Mouse (Mus musculus) embryonic stem cell, embryonic (primary cell): ENCODE measurements at regions not wholly inside any gene's neighbourhood (a gene's known extent, or its start where the extent isn't known, plus 50 kb on each side); places are given as distances from the start of the nearest gene placed in this dataset.

Experiments used
- CTCF ChIA-PET, 4 experiments: fragments of 300-600 bp in 2 of 4; fragments of 350-600 bp in 2 of 4; sonication (Branson Sonifier 250); formaldehyde crosslinking; loops; one replicate each; lab custom pipeline; 2022; ENCODE audit warnings: inconsistent platforms in 2 of 4; lab: Charles Lee
- POLR2A ChIA-PET, 4 experiments: fragments of 300-600 bp in 2 of 4; fragments of 350-600 bp in 2 of 4; sonication (Branson Sonifier 250); formaldehyde crosslinking; loops; one replicate each; lab custom pipeline; 2022; ENCODE audit warnings: antibody characterized with exemption in 4 of 4, inconsistent platforms in 1 of 4; lab: Charles Lee

- POLR2A ChIA-PET: interaction anchor here in 1 of 4 experiments (0.7 to 1.4 kb wide), 3 partner anchors 9 to 32 kb away, joined by 3 to 4 read pairs (median 4); no protein-coding TSS in a partner anchor
Measured at GRCm38 (mm10) chr9:61130877-61131276, 241.3 kb upstream of the Tle3 start.

GRCm38 (mm10) chr9:61135263-61135882, 236.8 kb upstream of the Tle3 start:
- CTCF ChIA-PET: interaction anchor here in 1 of 4 experiments (0.6 to 0.7 kb wide), 2 partner anchors 23 to 777 kb away, joined by 3 read pairs; no protein-coding TSS in a partner anchor
- POLR2A ChIA-PET: interaction anchor here in 1 of 4 experiments (0.6 to 2.1 kb wide), 2 partner anchors 20 to 235 kb away, joined by 3 to 6 read pairs; no protein-coding TSS in a partner anchor

More at GRCm38 (mm10) chr9:61130877-61131276, 241.3 kb upstream of the Tle3 start:
- CTCF ChIA-PET: interaction anchor here in 1 of 4 experiments (0.7 kb wide), 1 partner anchor 241 kb away, joined by 3 read pairs; no protein-coding TSS in a partner anchor

GRCm38 (mm10) chr9:61135917-61136316, 236.2 kb upstream of the Tle3 start:
- ChIA-PET POLR2A (interaction anchor here in 2 of 4 experiments (0.5 to 2.1 kb wide), 2 partner anchors 234 to 1671 kb away, joined by 3 to 6 read pairs; no protein-coding TSS in a partner anchor), CTCF (interaction anchor here in 1 of 4 experiments (0.6 to 0.7 kb wide), 2 partner anchors 24 to 776 kb away, joined by 3 read pairs; no protein-coding TSS in a partner anchor)

DNA sequence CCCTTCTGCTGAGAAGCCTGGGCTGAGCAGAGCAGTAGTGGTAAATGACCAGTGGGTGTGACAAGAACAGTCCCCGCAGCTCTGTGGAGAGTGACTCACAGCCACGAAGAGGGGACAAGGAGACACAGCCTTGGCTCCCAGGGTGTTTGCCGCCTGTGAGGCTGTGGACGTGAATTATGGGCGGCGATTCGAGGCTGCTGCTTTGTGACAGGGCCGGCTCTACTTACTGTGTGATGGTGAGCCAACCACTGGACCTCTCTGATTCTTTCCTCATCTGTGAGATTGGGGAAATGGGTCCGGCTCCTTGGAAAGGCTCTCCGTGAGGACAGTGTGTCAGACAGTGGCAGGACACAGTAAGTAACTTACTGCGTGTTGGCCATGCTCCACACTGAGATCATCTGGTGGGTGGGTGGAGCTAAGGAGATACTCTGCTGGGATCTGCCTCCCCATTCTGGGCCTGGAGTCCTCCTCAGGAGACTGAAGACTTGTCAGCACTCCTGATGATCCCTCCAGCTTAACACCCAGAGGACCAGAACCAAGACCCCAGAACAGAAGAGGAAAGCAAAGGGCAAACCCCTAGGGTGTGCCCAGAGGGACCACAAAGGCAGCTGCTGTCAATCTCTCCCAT, 233.3 kb upstream of the Tle3 start:
- ChIA-PET CTCF (interaction anchor here in 2 of 4 experiments (0.5 kb wide), 2 partner anchors 77 to 770 kb away, joined by 3 read pairs; no protein-coding TSS in a partner anchor), POLR2A (interaction anchor here in 1 of 4 experiments (0.7 kb wide), 1 partner anchor 232 kb away, joined by 3 read pairs; no protein-coding TSS in a partner anchor)

DNA sequence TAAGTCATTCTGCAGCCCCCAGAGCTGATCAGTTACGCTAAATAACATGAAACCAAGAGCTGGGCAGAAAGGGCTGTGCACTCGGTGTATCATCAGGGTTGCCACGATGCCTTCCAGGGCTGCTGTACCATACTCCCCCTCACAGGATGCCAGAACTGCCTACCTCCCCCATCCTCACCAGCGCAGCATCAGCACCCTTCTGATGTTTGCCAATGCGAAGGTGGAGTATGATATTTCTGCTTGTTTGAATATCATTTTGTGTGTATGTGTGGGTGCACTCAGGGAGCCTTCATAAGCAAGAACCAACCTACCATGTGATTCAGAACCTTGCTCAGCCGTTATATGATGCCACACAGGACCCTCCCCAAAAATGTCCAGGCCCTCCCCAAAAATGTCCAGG, 229.1 kb upstream of the Tle3 start:
- CTCF ChIA-PET: no interaction called here
- POLR2A ChIA-PET: no interaction called here

GRCm38 (mm10) chr9:61144685-61145318, 227.4 kb upstream of the Tle3 start:
- CTCF ChIA-PET: no interaction called here
- POLR2A ChIA-PET: interaction anchor here in 1 of 4 experiments (1.1 kb wide), 1 partner anchor 291 kb away, joined by 3 read pairs; no protein-coding TSS in a partner anchor

DNA sequence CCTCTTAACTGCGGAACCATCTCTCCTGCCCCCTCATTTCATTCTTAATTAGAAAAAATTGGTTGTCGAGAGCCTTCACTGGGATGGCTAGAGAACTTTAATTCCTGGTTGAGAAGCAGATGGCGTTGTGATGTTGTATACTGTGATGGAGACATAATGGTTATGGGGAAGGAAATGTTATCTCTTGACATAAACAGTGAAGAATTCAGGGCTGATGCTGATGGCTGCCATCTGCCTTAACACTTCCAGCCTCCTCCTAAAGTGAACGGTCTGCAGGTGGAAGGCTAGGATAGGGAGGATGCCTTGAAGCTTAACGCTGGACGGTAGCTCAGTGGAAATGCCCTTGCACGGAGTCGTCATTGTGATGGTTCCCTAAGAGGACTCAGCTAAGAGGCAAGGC, 226.4 kb upstream of the Tle3 start:
- POLR2A ChIA-PET: no interaction called here

DNA sequence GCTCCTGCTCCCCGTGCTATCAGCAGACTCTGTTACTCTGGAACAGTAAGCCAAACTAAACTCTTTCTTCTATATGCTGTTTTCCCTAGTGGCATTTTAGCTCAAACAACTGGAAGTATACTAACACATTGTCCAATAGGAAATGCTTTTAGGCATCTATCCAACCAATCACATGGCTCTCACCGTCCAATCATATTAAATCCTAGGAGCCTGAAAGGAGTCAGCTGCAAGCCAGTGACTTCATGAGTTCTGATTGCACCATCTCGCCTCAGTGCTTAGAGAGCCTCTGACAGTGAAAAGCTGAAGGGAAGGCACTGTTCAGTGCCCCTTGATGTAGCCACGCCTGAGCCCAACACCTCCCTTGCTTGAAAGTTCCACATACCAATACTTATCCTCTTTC, 221.0 kb upstream of the Tle3 start:
- POLR2A ChIA-PET: interaction anchor here in 3 of 4 experiments (0.5 to 1.4 kb wide), 6 partner anchors 12 to 232 kb away, joined by 3 read pairs; no protein-coding TSS in a partner anchor
- CTCF ChIA-PET: interaction anchor here in 1 of 4 experiments (0.7 to 1.2 kb wide), 2 partner anchors 37 to 82 kb away, joined by 3 read pairs; no protein-coding TSS in a partner anchor

More for the DNA sequence above, 226.4 kb upstream of the Tle3 start:
- CTCF ChIA-PET: interaction anchor here in 1 of 4 experiments (0.5 kb wide), 1 partner anchor 901 kb away, joined by 3 read pairs; no protein-coding TSS in a partner anchor

- ChIA-PET CTCF (no interaction called here), POLR2A (interaction anchor here in 2 of 4 experiments (0.6 to 1.4 kb wide), 6 partner anchors 12 to 631 kb away, joined by 3 to 4 read pairs (median 3); no protein-coding TSS in a partner anchor)
Measured at GRCm38 (mm10) chr9:61151901-61152337, 220.2 kb upstream of the Tle3 start.

GRCm38 (mm10) chr9:61154721-61155120, 217.4 kb upstream of the Tle3 start:
- ChIA-PET POLR2A (interaction anchor here in 2 of 4 experiments (0.6 to 1.0 kb wide), 4 partner anchors 13 to 284 kb away, joined by 3 to 5 read pairs (median 4); no protein-coding TSS in a partner anchor), CTCF (interaction anchor here in 3 of 4 experiments (0.5 to 0.8 kb wide), 3 partner anchors 90 to 452 kb away, joined by 3 to 7 read pairs (median 3); no protein-coding TSS in a partner anchor)

GRCm38 (mm10) chr9:61155851-61156250, 216.3 kb upstream of the Tle3 start:
- ChIA-PET CTCF (interaction anchor here in 2 of 4 experiments (0.8 to 1.2 kb wide), 3 partner anchors 9 to 66 kb away, joined by 3 read pairs; no protein-coding TSS in a partner anchor), POLR2A (interaction anchor here in 2 of 4 experiments (0.5 to 0.6 kb wide), 2 partner anchors 21 to 1077 kb away, joined by 3 read pairs; no protein-coding TSS in a partner anchor)

DNA sequence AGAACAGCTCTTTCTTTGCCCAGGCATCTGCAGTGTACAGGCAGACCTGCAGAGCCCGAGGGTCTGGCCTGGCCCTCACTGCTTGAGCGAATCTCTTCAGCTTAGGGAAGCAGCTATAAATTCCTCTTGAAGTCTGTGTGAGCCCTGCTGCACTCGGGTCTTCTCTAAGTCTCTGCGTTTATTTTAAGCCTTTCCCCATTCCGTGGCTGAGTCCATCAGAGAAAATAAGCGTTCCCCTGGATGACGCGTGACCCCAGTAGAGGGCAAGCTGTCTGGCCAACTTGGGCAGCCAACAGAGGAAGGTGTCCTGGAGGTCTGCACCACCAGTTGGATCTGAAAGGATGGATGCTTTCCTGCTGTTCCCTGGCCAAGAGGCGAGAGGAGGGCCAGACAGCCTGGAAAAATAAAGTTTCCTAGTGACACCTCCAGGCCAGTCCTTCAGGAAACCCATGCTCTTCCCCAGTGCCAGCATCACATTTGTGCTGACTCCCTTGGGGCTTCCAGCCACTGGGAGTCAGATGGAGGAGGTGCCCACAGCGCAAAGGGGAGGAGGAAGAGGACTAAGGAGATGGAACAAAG, 213.9 kb upstream of the Tle3 start:
- POLR2A ChIA-PET: no interaction called here
- CTCF ChIA-PET: no interaction called here

DNA sequence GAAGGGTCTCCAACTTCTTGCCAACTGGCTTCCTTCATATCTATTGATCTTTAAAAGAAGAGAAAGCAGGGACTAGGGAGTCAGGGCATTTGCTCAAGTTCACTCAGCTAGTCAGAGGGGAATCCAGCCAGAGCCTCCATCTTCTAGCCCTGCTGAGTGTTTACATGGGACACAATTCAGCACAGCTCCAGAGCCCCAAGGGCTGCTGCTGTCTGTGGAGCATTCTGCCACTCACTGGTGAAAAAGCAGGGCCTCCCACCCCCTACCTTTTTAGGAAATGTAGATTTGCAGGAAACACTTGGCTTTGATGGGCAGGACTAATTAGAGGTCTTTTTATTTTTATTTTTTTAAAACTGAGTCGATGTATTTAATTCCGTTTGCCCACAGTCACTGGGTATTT, 213.0 kb upstream of the Tle3 start:
- CTCF ChIA-PET: no interaction called here
- POLR2A ChIA-PET: no interaction called here

DNA sequence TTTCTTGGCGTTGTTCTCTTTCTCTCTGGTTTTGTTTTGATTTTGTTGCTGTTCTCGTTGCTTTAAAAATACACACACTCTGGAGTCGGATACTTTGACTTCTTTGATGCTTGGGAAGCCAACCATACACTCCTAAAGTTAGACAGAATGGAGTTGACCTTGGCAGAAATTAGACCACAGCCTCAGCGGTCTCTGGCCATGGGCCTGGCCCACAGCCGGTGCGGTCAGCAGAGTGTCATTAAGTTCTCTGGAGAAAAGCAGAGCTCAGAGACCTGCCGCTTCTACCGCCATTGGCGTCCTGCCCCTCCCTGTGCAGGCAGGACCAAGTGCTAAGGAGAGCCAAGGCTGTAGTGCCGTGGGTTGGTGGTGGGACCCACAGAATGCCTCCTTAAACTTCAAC, 212.6 kb upstream of the Tle3 start:
- POLR2A ChIA-PET: no interaction called here
- CTCF ChIA-PET: no interaction called here

DNA sequence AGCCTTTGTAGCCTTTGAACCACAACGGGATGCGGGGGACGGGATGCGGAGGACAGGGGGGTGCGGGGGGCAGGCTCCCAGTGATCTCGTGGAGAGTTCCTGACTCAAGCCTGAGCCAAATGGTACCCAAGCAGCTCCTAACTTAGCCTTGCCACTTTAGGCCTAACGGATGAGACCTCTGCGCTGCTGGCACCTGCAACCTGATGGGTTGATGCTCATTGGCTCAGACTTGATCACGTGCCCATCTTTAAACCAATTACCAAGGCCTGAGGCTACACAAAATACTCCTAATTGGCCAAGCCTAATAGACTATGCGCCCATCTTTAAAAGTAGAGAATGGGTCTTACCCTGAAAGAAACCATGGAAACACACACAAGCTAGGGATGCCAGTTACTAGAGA, 209.3 kb upstream of the Tle3 start:
- ChIA-PET CTCF (no interaction called here), POLR2A (interaction anchor here in 3 of 4 experiments (0.6 to 1.6 kb wide), 6 partner anchors 12 to 735 kb away, joined by 3 to 5 read pairs (median 4); no protein-coding TSS in a partner anchor)

GRCm38 (mm10) chr9:61163671-61164288, 208.4 kb upstream of the Tle3 start:
- CTCF ChIA-PET: no interaction called here
- POLR2A ChIA-PET: interaction anchor here in 3 of 4 experiments (0.7 to 1.6 kb wide), 6 partner anchors 11 to 205 kb away, joined by 3 to 5 read pairs (median 3); no protein-coding TSS in a partner anchor

- ChIA-PET CTCF (no interaction called here), POLR2A (interaction anchor here in 2 of 4 experiments (1.3 to 1.5 kb wide), 2 partner anchors 12 to 204 kb away, joined by 3 to 5 read pairs; no protein-coding TSS in a partner anchor)
Measured at GRCm38 (mm10) chr9:61164501-61165251, 207.5 kb upstream of the Tle3 start.
